Mouse (Mus musculus) left cerebral cortex, adult 9 months (tissue): ENCODE data around the gene Unc80.

ENCODE experiments used
- DNase-seq, 2 experiments: peaks; one replicate each; pipeline ENCODE4 v3.0.0; 2022; ENCODE audit warnings: low spot score in 2 of 2

The Unc80 gene

DNA sequence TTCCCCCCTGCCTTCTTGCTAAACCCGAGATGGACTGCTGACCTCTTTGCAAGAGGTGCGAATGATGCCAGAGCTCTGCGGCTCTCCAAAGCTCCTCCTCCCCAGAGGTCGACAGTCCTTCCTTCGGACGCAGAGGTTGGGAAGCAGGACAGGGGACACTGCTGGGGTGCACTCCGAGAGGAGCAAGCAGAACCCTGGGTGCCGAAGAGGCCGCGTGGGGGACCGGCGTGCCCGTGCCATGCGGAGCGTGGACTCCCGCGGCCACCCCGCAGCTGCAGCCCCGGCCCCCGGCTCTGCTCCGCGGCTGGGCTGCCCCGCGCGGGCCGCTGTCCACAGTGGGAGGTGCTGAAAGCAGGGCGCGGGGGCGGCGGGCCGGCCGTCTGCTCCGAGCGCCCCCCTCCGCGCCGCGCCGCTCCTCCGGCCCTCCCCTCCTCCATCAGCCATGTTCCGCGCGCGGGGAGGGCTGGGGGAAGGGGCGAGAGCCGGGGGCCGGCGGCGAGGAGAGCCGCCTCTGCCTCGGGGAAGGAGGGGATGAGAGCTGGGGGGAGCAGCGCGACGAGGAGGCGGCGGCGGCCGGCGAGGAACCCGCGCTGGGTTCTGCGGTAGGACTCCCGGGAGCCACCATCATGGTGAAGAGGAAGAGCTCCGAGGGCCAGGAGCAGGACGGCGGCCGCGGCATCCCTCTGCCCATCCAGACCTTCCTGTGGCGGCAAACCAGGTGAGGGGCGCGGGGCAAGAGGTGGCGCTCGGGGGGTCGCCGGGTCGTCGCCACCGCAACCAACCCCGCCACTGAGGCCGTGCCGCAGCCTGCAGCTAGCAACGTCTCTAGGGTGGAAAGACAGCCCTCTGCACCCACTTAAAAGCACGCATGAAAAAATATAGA is at the start of gene Unc80:
Gene Unc80, plus strand, starts transcription at position 547 of the 883 bp plus-strand sequence.
- peak in 1 of 2 experiments; percentile 51 for DNase-seq

DNA sequence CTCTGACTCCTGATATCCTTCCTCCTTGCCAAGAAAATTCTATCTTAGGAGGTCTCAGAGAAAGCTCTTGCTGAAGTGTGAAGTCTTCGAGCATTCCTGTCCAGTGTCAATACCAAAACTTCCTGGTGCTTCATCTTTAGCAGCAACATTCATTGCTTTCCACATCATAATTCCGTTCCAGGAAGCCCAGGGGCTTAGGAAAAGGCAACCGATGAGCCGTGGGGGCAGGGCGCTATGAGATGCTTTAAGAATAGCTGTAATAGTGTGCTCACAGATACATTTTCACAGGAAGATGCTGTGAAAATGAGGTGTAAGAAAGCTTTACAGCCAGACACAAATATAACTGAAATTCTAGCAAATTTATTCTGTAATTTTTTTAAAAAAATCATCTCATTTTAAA is 42.1 kb upstream of the Unc80 start:
- DNase-seq = no peak

DNA sequence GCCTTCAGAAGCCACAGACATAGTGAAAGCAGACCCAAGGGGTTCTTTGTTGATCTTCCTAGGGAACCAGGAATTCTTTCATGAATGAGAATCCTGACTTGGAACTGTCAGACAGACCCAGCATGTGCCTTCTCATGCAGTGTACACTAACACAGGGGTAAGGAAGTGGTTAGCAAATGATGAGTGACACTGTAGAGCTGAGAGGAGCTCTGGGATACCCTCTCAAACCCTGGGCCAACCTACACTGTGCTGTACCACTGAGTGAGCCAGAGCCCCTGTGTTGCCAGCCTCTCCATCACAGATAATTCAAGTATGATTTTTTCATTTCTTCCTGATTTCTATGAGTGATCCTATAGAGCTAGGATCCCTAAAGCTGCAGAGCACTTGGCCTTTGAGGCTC is 37.2 kb upstream of the Unc80 start:
- DNase-seq = no peak

DNA sequence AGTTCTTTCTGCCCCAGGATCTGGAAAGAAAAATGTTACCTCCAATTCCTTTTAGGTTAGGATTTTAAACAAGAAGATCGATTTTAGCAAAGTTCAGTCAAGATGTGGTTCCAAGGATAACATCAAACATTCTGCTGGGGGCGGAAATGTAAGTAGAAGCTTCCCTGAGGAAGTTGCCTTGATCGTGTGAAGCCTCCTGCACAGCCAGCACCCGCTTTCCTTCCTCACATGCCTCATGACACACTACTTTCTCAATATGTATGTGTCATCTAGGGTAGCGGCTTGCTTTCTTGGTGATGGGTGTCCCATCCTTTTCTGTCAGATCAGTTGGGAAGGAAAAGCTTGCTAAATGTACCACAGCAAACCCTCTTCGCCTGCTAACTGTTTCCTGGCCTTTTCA is 36.7 kb upstream of the Unc80 start:
- DNase-seq = no peak

DNA sequence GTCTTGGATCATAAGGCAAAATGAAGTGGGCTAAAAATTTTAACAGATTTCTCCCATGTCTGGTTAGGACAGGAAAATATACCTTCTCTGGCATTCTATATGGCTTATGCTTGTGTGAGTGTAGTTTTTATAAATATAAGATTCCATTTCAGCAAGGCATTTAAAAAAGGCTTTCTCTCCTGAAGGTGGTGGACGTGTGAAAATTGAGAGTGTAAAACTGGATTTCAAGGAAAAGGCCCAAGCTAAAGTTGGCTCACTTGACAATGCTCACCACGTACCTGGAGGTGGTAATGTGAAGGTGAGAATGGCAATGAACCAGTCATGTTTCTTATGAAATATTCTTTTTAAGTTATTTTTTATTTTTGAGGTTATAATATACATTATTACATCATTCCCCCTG is 30.1 kb upstream of the Unc80 start:
- no peak for DNase-seq

DNA sequence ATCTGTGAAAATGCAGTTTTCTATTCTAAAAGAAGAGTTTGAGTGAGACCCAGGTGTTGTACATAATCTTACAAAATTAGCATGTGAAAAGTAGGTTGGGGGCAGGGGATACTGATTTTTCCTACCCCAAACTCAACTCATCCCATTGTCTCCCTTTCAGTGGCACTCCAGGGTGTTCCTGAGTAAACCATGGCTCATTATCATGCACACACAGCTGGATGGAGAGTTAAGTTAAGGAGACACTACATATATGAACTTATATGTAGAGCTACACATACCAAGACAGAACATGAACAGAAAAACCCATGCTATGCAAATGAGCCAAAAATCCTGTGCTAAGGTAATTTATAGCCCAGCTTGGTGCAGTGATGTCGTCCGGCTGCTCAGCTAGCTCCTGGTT is 25.2 kb upstream of the Unc80 start:
- no peak for DNase-seq

DNA sequence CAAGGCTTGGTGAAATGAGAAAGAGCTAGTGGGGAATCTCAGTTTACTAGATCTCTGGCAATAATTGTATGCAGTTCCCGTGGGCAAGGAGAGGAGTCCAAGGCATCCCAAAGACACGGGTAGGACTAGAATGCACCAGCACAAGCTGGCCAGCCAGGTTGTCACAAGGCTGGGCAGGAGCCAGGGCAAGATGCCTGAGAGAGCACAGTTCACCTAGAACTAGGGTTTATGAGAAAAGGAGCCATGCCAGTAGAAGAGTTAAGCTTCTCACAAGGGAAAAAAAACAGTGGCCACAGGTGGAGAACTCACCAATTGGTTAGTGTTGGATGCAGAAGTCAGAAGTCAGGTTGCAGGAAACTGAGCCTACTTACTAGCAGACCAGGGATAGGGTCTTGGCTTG is 18.7 kb upstream of the Unc80 start:
- no peak for DNase-seq

DNA sequence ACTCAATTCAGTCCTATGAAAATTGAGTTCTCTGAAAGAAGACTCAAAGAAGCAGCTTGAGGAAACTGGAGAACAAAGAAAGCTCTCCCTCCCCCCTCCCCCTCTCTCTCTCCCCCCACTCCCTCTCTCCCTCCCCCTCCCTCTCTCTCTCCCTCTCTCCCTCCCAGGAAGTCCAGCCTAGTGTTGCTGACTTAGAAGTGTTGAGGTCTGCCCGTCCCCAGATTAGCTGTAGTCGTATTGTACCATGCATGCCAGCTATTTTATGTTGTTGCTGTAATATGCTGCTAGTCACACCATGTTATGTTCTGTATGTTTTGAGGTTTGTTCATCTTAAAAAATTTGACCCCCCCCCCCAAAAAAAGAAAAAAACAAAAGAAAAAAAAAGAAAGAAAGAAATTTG is 11.6 kb upstream of the Unc80 start:
- no peak for DNase-seq

DNA sequence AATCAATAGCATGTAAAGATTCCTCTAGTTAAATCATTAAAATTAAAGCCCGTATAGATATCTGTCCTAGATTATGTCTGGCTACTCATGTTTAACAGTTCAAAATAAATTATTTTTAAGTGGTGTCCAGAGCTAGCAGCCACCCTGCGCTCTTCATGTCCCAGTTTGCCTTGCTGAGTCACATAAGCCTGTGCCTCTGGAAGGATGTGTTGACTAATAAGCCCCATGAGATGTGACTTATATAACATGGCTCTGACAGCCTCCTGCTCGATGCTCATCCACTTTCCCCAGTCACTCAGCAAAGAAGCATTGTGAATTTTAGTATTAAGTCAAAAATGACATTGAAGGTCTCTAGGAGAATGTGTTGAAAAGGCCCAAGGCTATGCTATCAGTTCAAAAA is 10.4 kb upstream of the Unc80 start:
- no peak for DNase-seq

DNA sequence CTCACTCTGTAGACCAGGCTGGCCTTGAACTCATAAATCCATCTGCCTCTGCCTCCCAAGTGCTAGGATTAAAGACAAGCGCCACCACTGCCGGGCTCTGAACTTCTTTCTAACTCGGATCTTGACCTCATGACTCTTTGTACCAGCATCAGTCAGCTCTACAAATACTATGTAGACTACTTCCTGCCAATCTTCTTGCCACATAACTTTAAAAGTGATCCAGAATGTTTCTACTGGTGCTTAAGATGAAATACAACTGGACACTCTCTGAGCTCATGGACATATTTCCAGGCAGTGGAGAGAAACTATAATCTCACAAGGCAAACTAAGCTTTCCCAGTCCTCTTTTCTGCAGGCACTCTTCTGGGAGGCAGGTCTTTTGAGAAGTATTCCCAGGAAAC is 8.8 kb upstream of the Unc80 start:
- no peak for DNase-seq

DNA sequence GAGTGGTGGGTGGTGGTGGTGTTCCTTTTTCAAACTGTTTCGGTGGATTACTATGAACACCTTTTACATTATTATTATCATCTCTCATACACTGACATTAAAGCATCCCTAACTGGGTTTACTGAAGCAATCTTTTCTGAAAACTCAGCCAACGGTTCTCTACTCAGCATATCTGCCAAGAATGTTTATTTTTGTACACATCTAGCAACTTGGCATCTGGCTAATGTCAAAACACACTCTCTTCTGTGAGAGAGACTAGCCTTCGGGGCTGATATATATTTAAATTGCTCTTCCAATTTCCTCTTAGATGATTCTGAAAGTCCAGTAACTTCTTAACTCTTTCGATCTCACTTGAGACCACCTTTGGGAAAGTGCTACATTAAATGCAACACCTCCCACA is 7.3 kb upstream of the Unc80 start:
- DNase-seq = no peak

DNA sequence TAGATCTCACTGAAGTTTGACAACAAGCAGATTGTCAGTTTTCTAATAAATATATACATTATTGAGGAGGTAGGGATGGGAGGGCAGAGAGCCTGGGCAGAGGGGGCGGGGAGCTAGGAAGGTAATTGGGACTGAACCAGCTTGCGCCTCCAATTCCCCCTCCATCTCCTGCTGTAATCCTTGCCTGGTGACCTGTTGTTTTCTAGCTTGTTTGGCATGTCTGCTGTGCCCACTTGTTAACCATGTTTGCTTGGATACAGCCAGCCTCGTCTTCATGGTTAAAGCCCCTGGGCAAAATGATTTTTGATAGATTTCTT is 495 bp downstream of the Unc80 start:
- no peak for DNase-seq

DNA sequence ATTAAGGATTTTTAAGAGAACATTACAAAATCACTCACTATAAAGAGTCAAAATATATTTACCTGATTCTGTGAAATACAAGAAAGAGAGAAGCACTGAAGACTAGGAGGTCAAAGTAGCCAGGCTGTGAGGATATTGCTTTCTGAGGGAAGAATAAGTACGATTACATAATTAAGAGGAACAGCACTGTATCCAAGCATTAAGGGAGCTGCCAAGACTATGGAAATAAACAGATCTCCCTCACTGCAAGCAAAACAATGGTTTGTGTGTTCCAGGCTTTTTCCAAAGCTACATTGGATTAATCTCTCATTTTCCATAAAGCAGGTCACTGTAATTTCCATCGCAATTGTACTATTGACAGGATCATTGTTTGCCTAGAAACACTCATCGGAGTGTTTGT is 14.6 kb downstream of the Unc80 start:
- DNase-seq = no peak

DNA sequence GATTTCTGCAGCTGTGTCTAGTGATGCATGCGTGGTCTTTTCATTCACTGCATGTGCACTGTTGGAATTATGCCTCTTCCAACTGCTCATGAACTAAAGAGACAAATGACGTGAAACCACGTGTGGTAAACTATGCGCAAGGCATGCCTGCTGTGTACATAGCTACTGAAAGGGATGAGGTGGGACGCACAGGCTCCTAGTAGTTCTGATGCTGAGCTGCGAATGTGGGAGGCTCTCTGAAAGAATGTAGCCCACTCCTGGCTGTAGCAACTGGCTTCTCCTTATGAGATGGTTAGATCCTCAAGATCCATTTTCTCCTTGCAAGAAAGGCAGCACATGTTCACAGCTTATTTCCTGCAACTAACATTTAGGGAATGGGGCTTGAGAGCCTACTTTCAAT is 24.9 kb downstream of the Unc80 start:
- no peak for DNase-seq

DNA sequence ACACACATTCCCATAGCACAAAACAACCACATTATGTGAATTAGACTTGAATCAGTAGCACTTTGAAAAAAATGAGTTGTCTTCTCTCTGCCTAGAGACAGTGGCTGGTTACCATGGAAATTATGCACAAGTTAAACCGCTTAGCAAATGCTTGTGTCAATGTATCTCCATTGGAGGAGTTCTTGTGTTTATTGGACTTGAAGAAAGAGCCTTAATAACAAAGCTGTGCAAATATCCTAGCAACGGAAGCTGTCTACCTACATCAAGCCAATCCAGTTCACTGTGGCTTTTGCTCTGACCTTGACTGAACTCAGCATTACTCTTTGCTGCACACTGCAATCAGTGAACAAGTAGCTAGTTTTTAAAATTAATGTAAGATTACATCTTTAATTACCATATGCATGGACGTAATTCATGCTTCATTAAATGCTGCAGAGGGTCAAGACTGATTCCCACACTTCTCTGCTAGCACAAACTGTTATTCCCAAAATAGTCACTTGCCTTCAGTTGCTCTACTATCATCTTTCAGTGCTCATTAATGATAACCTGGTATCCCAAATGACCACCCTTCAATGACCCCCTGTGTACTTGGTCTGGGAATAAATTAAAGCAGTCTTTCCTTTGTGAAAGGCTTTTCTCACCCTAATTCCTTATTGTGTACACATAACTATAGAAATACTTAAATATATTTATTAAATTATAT is 27.3 kb downstream of the Unc80 start:
- no peak for DNase-seq

DNA sequence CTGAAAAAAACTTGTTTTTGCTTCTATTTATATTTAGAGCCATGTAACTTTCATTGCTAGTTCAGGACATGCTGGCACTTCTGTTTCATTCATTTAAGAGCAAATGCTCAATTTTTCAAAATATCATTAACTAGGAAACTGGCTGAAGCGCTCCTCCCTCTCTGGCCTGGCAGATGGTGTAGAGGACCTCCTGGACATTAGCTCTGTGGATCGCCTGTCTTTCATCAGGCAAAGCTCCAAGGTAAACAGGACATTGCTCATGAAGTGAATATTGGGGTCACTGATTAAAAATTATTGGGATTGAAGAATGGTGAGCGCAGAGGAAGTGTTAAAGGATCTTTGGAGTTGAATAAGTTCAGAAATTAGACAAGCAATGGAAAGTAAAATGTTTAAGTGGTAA is 82.6 kb downstream of the Unc80 start:
- no peak for DNase-seq

DNA sequence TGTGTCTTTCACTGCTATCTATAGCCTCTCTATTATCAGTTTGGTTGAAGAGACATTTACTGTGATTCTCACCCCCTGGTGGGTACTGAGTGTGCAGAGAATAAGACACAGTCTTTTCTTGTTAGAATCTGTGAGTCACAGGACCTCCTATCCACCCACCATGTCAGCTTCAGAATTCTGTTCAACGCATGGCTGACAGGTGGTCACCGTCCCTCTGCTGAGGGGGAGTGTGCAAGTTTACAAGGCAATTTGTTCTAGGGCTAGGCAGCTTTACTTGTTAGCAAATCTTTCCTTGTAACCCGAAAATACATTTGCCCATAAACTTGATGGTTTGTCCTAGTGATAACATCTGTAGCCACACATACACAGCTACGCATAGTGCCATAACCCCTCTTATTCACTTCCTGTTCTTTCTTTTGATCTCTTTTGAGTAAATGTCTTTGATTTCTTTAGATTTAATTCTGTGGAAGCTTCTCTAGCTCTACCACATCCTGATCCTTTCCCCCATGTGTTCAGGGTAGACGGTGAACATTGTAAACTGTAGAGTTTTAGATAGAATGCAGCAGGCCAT is 84.3 kb downstream of the Unc80 start:
- DNase-seq = peak; percentile 73 to 84

DNA sequence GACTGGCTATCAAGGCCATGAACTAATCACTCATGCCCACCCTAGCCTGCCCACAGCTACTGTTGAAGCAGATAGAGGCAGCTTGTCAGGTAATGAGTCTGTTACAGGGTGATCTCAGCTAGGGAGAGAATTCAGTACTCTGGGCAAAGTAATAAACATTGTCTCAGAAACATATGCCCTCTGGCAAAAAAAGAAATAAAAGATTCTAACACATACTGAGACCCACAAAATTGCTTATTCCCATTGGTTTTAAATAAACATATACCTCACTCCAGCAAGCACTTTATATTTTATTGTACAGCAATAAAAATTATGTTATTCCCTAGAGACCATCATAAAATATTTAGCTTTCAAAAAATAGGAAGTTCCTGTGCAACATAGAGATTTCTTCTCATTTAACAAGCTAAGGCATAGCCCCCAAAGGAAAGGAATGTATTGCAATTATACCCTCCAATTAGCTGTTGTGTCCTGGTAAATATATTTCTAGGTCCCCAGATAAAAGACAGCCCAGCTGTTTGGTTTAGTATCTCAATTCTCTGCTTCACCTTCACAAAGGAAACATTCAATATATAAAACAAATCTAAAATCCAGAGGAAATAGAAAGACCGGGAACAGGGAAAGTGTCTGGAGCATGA is 93.6 kb downstream of the Unc80 start:
- DNase-seq = no peak

DNA sequence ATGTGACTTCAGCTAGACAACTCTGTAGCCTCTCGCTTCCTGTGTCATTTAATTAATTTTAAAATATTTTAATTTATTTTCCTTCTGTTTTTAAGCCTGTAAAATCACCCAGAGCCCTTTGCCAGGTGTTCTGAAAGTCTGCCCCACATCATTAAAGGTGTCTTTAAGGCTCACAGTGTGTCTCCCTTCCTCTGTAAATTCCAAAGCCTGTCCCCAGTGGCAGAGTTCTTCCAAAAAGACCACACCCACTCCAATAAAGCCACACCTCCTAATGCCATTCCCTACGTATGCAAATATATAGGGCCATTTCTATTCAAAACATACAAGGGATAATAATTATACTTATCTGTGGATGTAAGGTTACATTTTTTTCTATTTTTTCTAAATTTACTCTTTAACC is 94.2 kb downstream of the Unc80 start:
- DNase-seq = no peak

DNA sequence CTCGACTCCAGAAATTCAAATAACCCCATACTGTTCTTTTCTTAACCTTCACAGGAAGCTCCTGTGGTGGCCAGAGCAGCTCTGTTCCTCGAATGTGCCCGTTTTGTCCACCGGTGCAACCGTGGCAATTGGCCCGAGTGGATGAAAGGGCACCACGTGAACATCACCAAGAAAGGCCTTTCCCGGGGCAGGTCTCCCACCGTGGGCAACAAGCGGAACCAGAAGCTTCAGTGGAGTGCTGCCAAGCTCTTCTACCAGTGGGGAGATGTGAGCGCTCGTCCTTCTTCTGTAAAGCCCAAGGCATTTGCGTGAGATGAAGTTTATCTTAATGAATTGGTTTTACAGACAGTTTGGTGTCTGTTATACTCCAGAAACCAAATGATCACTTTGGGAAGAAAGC is 101.6 kb downstream of the Unc80 start:
- no peak for DNase-seq

DNA sequence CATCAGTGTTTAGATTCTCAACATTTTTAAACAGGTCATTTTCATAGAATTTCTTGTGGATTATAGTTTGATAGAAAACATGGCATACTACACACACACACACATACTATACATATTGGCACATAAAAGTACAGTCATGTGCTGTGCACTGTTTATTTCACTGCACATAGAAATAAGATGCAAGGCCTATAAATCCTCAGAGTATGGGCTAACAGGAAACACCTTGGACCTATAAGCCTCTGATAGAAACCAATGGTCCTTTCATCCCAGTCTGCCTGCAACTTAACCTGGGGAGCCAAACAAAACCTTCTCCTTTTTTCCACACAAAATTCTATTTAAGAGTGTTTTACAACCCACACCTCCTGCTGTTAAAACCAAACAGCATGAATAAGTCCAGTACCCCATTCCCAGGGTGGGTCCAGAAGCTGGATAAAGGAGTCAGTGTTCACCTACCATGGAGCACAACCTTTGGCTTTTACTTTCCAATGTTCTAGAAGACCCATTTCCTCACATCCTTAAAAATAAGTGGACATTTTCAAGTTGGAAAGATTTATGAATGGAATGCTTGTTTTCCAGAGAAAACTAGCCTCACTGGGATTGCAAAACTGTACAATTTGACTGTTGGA is 129.1 kb downstream of the Unc80 start:
- DNase-seq = no peak

DNA sequence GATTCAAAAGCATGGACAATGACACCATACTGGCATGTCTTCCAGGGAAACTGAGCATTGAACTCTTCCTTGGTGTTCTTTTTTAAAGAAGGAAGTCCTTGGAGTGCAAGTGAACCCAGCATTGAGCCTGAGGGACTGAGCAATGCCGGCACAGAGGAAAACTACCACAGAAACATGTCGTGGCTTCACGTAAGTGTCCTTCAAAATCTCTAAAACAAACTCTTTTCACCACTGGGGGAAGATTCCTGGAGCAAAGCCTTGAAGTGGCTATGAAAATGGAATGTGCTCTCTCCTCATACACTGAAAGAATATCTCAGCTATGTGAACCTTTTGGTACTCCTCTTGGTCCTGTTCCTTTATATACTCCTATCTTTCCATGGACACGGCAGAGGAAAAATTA is 140.1 kb downstream of the Unc80 start:
- DNase-seq = no peak
